Mouse (Mus musculus): Measurements from ENCODE around the gene Rnf149.

Gene Rnf149

GRCm38 (mm10) chr1:39575778-39576375, 1.3 kb downstream of the Rnf149 start:
- no peak for DNase-seq (ENCODE audit: low read depth)

DNA sequence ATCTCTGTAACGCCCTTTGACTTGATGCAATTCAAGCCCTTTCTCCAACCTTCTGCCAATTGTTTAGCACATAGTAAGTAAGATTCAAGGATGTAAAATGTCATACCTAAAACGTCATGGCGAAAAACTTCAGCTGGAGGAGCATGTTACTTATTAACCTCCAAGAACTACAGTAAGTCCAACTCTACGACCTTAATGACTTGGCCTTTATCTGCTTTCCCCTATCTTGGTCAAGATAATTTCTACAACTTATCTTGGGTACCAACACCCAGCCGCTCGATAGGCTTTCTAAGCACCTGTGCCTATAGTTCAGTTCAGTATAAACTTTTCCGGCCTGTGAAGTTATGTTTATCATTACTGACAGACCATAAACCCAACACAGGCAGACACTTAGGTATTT, 3.3 kb downstream of the Rnf149 start:
- DNase-seq (ENCODE audit: low read depth), result no peak

GRCm38 (mm10) chr1:39571653-39572052, 5.6 kb downstream of the Rnf149 start:
- no peak for DNase-seq (ENCODE audit: low read depth)

- no peak for DNase-seq (ENCODE audit: low read depth)
These were observed 9.1 kb downstream of the Rnf149 start for GRCm38 (mm10) chr1:39568079-39568478.

DNA sequence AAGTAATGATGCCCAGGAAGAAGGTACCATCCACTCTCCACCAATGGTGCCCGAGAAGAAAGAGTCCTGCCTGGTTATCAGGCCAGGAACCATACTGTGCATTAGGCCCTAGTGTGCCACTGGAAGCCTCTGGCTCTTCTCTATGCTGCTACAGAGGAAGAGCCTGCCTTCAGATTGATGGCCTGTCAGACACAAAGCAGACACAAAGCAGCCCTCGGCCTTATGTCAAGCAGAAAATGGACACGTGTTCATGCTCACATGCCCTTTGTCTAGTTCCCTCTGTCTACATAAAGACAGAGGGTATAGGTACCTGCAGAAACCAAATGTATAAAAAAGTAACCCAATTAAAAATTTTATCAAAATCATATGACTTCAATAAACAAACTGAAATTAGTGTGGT, 12.6 kb downstream of the Rnf149 start:
- DNase-seq (ENCODE audit: low read depth), result no peak

GRCm38 (mm10) chr1:39563161-39563560, 14.0 kb downstream of the Rnf149 start:
- DNase-seq (ENCODE audit: low read depth), result no peak

DNA sequence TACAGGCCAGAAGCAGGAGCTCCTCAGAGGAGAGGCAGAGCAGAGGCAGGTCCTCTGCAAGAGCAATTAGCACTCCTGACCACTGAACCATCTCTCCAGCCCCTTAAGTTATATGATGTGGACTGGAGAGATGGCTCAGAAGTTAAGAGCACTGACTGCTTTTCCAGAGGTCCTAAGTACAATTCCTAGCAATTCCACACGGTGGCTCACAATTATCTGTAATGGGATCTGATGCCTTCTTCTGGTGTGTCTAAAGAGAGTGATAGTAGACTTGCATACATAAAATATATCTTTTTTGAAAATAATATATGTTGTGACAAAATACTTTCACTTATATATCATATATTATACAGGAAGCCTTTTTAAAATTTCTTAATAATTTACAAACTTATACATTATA, 15.3 kb downstream of the Rnf149 start:
- DNase-seq (ENCODE audit: low read depth), result no peak

DNA sequence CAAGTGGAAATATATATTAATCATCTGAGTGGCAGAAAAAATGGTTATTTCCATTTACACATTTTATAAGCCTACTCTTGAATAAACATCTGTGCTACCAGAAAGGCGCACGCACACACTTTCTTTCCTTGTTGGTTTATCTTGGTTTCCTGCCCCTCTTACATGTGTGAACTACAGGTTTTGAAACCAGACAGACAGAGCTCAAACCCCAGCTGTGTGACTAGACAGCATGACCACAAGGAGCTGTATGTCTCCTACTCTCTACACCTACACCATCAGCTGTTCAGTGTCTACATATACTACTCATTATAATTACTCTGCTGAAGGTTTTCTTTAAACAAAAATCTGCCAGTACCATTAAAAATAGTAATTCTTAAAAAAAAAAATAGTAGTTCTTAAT, 18.2 kb downstream of the Rnf149 start:
- DNase-seq (ENCODE audit: low read depth), result no peak

DNA sequence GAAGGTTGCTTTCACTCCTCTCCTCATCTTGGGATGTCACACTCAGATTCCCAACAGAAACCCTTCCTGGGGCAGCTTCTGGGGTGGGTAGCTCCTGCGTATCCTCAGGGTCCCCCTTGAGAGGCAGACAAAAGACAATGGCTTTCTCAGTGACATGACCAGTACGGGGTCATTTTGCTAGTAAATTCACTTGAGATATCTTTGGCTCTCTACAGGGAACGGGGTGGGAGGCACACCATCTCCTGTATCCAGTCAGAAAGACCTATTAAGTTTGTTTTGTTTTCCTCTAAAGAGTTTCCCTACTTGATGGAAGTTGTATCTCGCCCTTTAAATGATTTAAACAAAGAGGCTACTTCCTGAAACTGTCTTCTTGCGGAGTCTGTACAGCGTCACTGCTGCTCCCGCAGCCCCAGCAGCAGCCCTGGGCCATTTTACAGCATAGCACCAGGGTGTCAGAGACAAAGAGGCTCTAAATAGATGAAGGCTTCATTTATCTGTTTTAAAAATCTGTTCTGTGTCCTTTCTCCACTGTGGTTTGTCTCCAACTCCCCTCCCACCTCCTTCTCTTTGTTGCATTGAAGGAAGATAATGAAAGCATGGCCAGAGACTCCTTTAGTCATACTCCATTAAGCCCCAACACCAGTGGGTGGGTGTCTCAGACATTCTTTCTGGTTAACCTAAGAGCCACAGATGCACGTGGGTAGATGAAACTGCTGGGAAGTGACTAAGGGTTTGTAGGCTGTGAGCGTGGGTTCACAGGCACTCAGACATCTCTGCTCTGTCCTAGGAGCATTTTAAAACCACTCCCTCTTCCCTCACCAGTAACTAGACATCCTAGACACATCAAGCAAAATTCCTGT, 21.4 kb downstream of the Rnf149 start:
- peak; percentile 62 for DNase-seq (ENCODE audit: low read depth)

DNA sequence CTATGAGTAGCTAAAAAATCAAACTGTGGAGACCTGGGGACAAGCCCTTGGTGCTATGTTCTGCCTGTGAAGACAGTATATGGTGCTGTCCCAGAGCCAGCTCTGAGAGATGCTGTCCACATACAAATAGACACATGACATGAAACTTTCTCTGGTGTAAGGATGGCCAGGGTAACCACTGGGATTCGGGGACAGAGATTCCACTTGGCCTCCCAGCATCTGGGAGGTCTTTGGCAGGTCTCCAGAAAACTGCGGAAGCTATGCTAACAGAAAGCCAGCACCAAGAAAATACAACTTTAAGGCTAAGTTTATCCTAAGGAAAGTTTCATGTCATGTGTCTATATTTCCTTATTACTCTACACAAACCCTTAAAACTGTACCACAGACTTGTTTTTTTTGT, 27.4 kb downstream of the Rnf149 start:
- DNase-seq (ENCODE audit: low read depth), result no peak

GRCm38 (mm10) chr1:39547238-39547637, 30.0 kb downstream of the Rnf149 start:
- no peak for DNase-seq (ENCODE audit: low read depth)

DNA sequence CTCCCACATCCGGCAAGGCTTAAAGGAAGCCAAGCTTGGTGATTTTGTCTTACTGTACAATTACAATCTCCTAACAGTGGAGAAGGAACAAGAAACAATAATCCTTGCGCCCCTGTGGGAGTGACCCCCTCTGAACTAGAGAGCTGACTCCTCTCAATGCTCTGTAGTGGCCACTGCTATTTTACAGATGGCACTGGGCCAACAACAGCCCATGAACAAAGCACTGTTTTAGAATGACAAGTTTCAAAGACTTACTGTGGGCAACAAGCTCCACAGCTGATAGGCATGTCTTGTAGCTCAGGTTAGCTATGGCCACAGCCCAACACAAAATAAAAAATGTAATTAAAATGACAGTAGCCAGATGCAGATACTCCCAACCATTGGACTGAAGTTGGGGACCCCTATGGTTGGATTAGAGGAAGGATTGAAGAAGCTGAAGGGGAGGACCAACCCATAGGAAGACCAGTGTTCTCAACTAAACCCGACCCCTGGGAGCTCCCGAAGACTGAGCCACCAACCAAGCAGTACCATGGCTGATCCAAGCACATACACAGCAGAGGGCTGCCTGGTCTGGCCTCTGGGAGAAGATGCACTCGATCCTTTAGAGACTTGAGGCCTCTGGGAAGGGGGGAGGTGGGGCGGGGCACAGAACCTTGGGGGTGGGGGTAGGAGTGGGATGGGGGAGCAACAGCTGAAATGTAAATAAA, 30.9 kb downstream of the Rnf149 start:
- no peak for DNase-seq (ENCODE audit: low read depth)

DNA sequence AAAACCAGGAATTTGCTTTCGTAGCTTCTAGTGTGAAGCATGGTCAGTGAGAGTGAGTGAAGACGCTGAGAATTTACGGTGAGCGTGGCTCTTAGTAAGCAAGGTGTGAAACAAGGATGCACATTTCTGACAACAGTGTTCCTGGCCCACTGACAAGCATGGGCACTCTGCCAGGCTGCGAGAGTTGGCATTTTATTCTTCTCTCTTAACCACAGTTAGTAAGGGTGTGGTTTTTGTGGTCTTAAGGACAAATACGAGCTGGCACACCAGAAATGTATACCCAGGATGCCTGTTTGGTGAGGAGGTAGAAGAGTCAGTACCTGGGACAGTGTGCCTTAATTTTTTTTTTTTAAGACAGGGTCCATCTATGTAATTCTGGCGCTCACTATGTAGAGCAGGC, 31.6 kb downstream of the Rnf149 start:
- DNase-seq (ENCODE audit: low read depth), result peak; percentile 39

- DNase-seq (ENCODE audit: low read depth), result peak; percentile 42
These were observed 36.6 kb downstream of the Rnf149 start for GRCm38 (mm10) chr1:39540592-39540991.

DNA sequence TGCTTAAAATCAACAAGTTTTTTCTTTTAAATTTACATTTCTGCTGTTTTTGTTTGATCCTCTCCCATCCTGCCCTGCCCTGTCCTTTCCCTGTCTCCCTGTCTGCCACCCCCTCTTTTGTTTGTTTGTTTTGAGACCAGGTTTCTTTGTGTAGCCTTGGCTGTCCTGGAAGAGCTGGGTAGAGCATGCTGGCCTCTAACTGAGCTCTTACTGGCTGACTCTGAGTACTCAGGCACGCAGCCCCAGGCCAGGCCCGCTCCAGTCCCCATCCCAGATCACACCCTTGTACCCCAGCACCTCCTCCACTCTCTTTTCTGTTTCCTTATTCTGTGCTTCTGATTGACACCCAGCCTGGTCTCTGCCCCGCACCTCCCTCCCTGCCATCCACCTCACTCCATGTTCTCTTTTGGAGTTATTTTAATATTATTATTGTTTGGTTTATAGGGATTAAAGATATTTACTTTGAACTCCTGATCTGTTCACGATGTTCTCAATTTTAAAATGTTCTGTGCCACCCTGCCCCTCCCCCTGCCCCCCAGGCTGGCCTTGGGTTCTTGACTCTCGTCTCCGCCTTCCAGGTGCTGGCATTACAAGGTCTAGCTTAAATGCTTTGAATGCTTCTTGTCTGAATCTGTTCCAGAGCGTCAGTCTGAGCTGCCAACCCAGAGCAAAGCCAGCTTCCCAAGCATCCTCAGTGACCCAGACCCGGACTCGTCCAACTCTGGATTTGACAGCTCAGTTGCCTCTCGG, 39.4 kb downstream of the Rnf149 start:
- no peak for DNase-seq (ENCODE audit: low read depth)

- DNase-seq (ENCODE audit: low read depth), result peak; percentile 20
These were observed 40.5 kb downstream of the Rnf149 start for GRCm38 (mm10) chr1:39536701-39537100.

GRCm38 (mm10) chr1:39535515-39536311, 41.5 kb downstream of the Rnf149 start:
- peak; percentile 100 for DNase-seq (ENCODE audit: low read depth)

GRCm38 (mm10) chr1:39534831-39535230, 42.4 kb downstream of the Rnf149 start, which contains the start of gene Cnot11:
Gene Cnot11 (plus strand): TSS chr1:39534992.
- DNase-seq (ENCODE audit: low read depth), result no peak

- no peak for DNase-seq (ENCODE audit: low read depth)
These were observed 43.3 kb downstream of the Rnf149 start for GRCm38 (mm10) chr1:39533917-39534316.

DNA sequence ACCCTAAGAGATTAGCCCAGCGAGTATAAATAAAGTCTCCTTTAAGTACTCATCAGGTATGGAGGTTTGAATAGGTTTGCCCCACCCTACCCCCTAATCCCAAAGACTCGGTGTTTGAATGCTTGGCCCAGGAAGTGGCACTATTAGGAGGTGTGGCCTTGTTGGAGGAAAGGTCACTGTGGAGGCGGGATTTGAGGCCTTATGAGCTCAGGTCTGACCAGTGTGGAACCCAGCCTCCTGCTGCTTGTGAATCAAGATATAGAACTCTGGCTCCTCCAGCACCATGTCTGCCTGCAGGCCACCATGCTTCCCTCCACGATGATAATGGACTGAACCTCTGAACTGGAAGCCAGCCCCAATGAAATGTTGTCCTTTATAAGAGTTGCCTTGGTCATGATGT, 46.2 kb downstream of the Rnf149 start:
- no peak for DNase-seq (ENCODE audit: low read depth)

- DNase-seq (ENCODE audit: low read depth), result peak; percentile 91
These were observed 46.8 kb downstream of the Rnf149 start for GRCm38 (mm10) chr1:39530258-39530943.

Data from NIH3T3 (cell line).